Mouse (Mus musculus) embryo, embryonic 9.5 days (tissue): Measurements from ENCODE around the gene Lsm2.
"Not testable (repeated sequence)": the region's sequence is repeated elsewhere in the genome, so short reads cannot be mapped to it uniquely, and the experiment has no call there.

Experiments
- DNase-seq: peaks from one replicate; pipeline ENCODE4 v3.0.0-alpha.2; 2017; ENCODE audit errors: extremely low spot score

The Lsm2 gene

GRCm38 (mm10) chr17:35031880-35032279 lies 50.2 kb downstream of the Lsm2 start:
- DNase-seq: no peak

- no peak for DNase-seq
Observed at GRCm38 (mm10) chr17:35032323-35032870, 50.7 kb downstream of the Lsm2 start.

- DNase-seq: not testable (repeated sequence)
Observed at GRCm38 (mm10) chr17:35033703-35034102, 52.0 kb downstream of the Lsm2 start.

- no peak for DNase-seq
Observed at GRCm38 (mm10) chr17:35034896-35035295, 53.2 kb downstream of the Lsm2 start.
